Mouse (Mus musculus) forebrain, embryonic 14.5 days (tissue): Measurements from ENCODE around the gene Scaf1. TPM values are rescaled to one million over a fixed set of nuclear protein-coding genes. Genes with fewer than 3 reads are reported as not detected.

Experiments used
- ATAC-seq: fragments of 200-750 bp; cut with Nextera tagmentation; 2 replicates; pipeline ENCODE4 v1.8.0; 2017; ENCODE audit warnings: mild to moderate bottlenecking, moderate library complexity
- DNase-seq: peaks from one replicate; pipeline ENCODE4 v3.0.0-alpha.2; 2015; ENCODE audit warnings: low spot score
- H3K27ac ChIP-seq: fragments of 300-500 bp; sonication (generic); 2 replicates; pipeline ENCODE4 v1.5.1; 2014; ENCODE audit warnings: low read depth, mild to moderate bottlenecking, control low read depth, low read length, moderate library complexity
- H3K27me3 ChIP-seq: fragments of 300-500 bp; sonication (generic); replicated peaks from 2 replicates; pipeline ENCODE4 v1.6.1; 2014; ENCODE audit warnings: low read length, control low read depth, mixed read lengths; ENCODE audit not compliant: control insufficient read depth, insufficient read depth
- H3K36me3 ChIP-seq: fragments of 300-500 bp; sonication (generic); 2 replicates; pipeline ENCODE4 v1.6.1; 2014; ENCODE audit warnings: low read length, control low read depth; ENCODE audit not compliant: control insufficient read depth, insufficient read depth
- H3K4me1 ChIP-seq: fragments of 300-500 bp; sonication (generic); 2 replicates; pipeline ENCODE4 v1.6.1; 2014; ENCODE audit warnings: antibody characterized with exemption, low read length, control low read depth; ENCODE audit not compliant: control insufficient read depth, insufficient read depth
- H3K4me2 ChIP-seq: fragments of 300-500 bp; sonication (generic); 2 replicates; pipeline ENCODE4 v1.6.1; 2014; ENCODE audit warnings: mild to moderate bottlenecking, control low read depth, low read length
- H3K4me3 ChIP-seq: fragments of 300-500 bp; sonication (generic); 2 replicates; pipeline ENCODE4 v1.5.1; 2014; ENCODE audit warnings: low read depth, low read length, control low read depth
- H3K9ac ChIP-seq: fragments of 300-500 bp; sonication (generic); 2 replicates; pipeline ENCODE4 v1.6.1; 2014; ENCODE audit warnings: mild to moderate bottlenecking, low read length, control low read depth, moderate library complexity
- H3K9me3 ChIP-seq: fragments of 300-500 bp; sonication (generic); replicated peaks from 2 replicates; pipeline ENCODE4 v1.6.1; 2016; ENCODE audit warnings: low read length, control low read depth, mixed read lengths; ENCODE audit not compliant: control insufficient read depth
- WGBS: fragments of 180-500 bp; shearing (Covaris S2); extraction: QIAGEN DNeasy Blood & Tissue Kit; methylation state at CpG from one replicate; pipeline ENCODE4 v1.1.7; 2014; 5-methylcytosine and 5-hydroxymethylcytosine counted together
- polyA plus RNA-seq: library from polyadenylated mRNA; unstranded; fragments of >200 nt; fragmentation: Nextera tagmentation; extraction: Ambion mirVana; gene quantifications from 2 replicates; pipeline ENCODE4 v1.2.1, GENCODE M21; 2014

Scaf1 gene
- polyA plus RNA-seq, 1 experiment from 2014 or later: 40.5 TPM

DNA sequence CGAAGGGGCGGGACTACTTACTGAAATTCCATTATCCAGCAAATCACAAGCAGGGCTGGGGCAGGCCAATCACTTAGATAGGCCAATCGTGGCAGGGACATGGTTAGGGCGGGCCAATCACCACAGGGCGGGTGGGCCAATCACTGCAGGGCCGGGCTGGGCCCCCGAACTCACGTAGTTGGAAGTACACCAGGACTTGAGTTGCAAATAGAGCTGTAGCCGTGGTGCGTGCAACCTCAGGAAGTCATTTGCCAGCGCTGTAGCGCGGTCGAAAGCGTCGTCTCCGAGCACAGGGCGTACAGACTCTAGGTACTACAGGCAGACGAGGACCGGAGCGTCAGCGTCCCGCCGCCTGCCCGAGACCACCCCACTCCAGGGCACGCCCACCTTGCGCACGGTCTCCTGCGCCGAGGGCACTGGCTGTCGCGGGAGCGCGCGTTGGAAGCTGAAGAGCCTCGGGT is 45.9 kb downstream of the Scaf1 start:
- ATAC-seq (peak; percentile 96), DNase-seq (peak; percentile 96)
- WGBS: under 1% methylated on average over 36 of the region's 36 CpGs
- peak overlapping the region; percentile 58 for H3K4me2 ChIP-seq
- peak overlapping the region; percentile 78 for H3K27ac ChIP-seq
- H3K4me1 ChIP-seq: peaks cover 25% of the 10 kb centered on the region
- peak overlapping the region; percentile 71 for H3K9ac ChIP-seq
- H3K9me3 ChIP-seq: no peaks in the 10 kb centered on the region
- H3K27me3 ChIP-seq: no peaks in the 10 kb centered on the region
- peaks cover 18% of the 10 kb centered on the region for H3K36me3 ChIP-seq
- peak overlapping the region; percentile 35 for H3K4me3 ChIP-seq

DNA sequence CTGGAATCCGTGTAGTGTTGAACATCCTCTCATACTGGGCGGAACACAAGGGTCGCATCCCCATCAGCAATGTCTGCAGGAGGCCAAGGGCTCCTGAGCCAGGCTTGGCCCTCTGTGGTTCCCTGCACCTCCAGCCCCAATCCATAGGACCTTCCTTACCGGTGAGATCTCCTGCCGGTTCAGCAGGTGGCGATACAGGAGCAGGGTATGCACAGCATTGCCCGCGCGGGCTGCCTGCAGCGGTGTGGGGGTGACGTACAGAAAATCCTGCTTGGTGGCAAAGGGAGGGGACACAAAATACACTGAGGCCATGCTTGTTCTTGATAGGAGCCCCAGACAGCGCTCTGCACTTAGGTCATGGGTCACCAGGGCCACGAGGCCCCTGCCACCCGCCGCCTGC is 49.5 kb downstream of the Scaf1 start:
- Histone ChIP-seq H3K27me3 (no peaks in the 10 kb centered on the region), H3K4me3 (no peak overlapping the region), H3K9ac (no peak overlapping the region), H3K27ac (no peak overlapping the region), H3K4me2 (no peak overlapping the region), H3K4me1 (peaks cover 6% of the 10 kb centered on the region), H3K9me3 (no peaks in the 10 kb centered on the region), H3K36me3 (peaks cover 49% of the 10 kb centered on the region)
- no peak for ATAC-seq
- DNase-seq: no peak
- WGBS: 82% methylated on average over 15 of the region's 15 CpGs

DNA sequence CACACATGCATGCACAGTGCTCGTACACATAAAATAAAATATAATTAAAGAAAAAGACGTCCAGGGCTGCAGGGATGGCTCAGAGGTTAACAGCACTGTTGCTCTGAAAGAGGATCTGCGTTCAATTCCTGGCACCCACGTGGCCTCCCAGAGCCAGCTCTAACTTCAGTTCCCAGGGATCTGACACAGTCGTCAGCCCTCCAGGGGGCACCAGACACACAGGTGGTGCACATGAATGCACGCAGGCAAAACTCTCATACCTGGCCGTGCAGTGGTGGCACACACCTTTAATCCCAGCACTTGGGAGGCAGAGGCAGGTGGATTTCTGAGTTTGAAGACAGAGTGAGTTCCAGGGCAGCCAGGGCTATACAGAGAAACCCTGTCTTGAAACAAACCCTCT is 50.2 kb downstream of the Scaf1 start:
- ATAC-seq: no peak
- no peak overlapping the region for H3K4me2 ChIP-seq
- 79% methylated on average over 7 of the region's 7 CpGs for WGBS
- H3K4me1 ChIP-seq: peaks cover 2% of the 10 kb centered on the region
- no peak for DNase-seq
- no peak overlapping the region for H3K9ac ChIP-seq
- no peaks in the 10 kb centered on the region for H3K27me3 ChIP-seq
- H3K9me3 ChIP-seq: no peaks in the 10 kb centered on the region
- H3K36me3 ChIP-seq: peaks cover 56% of the 10 kb centered on the region
- H3K27ac ChIP-seq: no peak overlapping the region
- H3K4me3 ChIP-seq: no peak overlapping the region

DNA sequence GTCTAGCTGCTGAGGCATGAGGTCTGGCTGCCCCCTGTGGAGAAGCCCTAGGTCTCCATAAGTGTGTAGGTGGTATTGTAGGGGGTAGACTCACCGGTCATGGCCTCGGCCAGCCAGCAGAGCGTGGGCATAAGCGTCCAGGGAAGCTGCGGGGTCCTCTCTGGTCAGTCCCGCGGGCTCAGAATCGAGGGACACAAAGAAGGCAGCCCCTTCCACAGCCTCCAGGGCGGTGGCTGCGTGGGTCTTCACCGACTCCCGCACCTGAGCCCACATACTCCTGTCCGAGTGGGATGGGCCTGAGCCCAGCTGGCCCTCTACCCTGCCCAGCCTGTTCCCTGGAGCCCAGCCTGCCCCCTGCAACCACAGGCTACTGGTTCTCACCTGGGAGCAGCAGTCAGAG is 51.2 kb downstream of the Scaf1 start:
- Histone ChIP-seq H3K27me3 (no peaks in the 10 kb centered on the region), H3K9me3 (no peaks in the 10 kb centered on the region), H3K36me3 (peaks cover 66% of the 10 kb centered on the region), H3K9ac (no peak overlapping the region), H3K27ac (no peak overlapping the region), H3K4me2 (no peak overlapping the region), H3K4me3 (no peak overlapping the region), H3K4me1 (no peaks in the 10 kb centered on the region)
- 96% methylated on average over 13 of the region's 13 CpGs for WGBS
- ATAC-seq (no peak), DNase-seq (no peak)

DNA sequence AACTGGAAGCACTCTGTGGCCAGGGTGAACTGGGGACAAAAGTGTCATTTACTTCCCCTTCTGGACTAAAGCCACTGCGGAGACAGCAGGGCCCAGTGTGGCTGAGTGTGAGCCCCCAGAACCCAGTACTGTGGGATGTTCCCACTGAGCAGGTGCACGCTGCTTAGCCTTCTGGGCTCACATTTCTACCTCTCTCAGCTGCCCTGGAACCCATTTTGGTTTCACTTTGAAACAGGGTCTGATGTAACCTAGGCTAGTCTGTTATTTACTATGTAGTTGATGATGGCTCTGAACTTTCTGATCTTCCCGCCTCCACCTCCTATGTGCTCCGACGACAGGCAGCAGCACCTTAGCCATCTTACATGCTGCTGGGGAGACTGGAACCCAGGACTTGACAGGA is 53.3 kb downstream of the Scaf1 start:
- no peak for ATAC-seq
- H3K27me3 ChIP-seq: no peaks in the 10 kb centered on the region
- no peak overlapping the region for H3K4me2 ChIP-seq
- no peak overlapping the region for H3K9ac ChIP-seq
- H3K27ac ChIP-seq: no peak overlapping the region
- no peaks in the 10 kb centered on the region for H3K9me3 ChIP-seq
- H3K4me1 ChIP-seq: no peaks in the 10 kb centered on the region
- H3K36me3 ChIP-seq: peaks cover 81% of the 10 kb centered on the region
- no peak for DNase-seq
- no peak overlapping the region for H3K4me3 ChIP-seq
- 89% methylated on average over 5 of the region's 5 CpGs for WGBS

DNA sequence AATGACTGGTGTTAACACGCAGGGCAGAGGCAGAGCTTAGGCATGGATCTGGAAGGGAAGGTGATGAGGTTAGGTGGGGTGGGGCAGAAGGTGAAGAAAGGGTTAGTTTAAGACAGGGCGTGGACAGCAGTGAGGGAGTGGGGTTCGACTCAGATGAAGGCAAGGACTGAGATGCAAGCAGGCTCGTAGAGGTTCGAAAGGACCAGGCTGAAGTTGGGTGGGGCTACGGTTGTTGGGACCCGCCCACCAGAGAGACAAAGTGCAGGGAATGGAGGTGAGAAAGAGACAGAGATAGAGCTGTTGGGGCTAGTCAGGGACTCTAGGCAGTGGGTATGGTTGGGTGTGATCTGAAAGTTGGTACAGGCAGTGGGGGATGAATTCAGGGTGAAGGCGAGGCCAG is 53.8 kb downstream of the Scaf1 start:
- H3K4me1 ChIP-seq: no peaks in the 10 kb centered on the region
- H3K4me2 ChIP-seq: no peak overlapping the region
- no peak overlapping the region for H3K27ac ChIP-seq
- DNase-seq: no peak
- H3K36me3 ChIP-seq: peaks cover 81% of the 10 kb centered on the region
- 82% methylated on average over 8 of the region's 8 CpGs for WGBS
- no peak overlapping the region for H3K9ac ChIP-seq
- H3K27me3 ChIP-seq: no peaks in the 10 kb centered on the region
- no peak for ATAC-seq
- H3K4me3 ChIP-seq: no peak overlapping the region
- no peaks in the 10 kb centered on the region for H3K9me3 ChIP-seq

DNA sequence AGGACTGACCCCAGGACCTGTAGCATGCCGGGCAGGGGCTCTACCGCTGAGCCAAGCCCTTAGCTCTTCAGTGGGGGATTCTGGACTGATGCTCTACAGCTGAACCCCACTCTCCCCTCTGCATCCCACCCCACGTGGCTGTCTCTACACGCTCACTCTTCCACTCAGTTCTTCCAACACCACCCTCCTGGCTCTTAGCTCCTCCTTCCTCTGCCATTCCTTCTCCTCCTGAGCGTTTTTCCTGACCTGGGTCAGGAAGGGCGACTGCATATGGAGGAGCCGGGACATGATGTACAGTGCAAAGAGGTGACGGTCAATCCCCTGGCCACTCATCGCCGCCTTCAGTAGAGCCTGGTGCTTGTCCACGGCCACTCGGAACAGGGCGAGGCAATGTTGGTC is 55.7 kb downstream of the Scaf1 start:
- Histone ChIP-seq H3K27ac (no peak overlapping the region), H3K4me3 (no peak overlapping the region), H3K27me3 (no peaks in the 10 kb centered on the region), H3K9me3 (no peaks in the 10 kb centered on the region), H3K36me3 (peaks cover 66% of the 10 kb centered on the region), H3K9ac (no peak overlapping the region), H3K4me1 (no peaks in the 10 kb centered on the region), H3K4me2 (no peak overlapping the region)
- ATAC-seq (no peak), DNase-seq (no peak)
- WGBS: 91% methylated on average over 13 of the region's 13 CpGs

DNA sequence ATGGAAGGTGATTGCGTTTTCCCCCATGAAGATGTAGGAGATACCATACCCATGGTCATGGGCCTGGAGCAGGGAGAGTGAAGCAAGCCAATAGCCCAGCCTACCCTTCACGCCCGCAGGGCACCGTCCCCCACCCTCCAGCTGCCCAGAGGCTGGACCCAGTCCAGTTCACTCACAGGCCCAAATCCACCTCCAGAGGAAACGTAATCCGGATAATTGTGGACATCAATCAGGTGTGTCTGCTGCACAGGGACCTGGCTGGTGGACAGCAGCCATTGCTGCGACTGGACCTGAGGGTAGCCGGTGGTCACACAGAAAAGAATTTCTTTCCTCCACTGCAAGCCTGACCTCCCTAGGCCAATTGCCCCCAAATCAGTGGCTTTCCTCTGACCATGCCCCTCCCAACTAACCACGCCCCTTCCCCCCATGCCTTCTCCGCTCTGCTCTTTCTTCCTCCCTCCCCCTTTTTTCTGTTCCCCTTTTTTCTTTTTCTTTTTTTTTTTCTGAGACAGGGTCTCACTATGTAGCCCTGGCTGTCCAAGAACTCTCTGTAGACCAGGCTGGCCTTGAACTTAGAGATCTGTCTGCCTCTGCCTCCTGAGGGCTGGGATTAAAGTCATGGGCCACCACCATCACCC is 56.2 kb downstream of the Scaf1 start:
- H3K9me3 ChIP-seq: no peaks in the 10 kb centered on the region
- H3K4me1 ChIP-seq: no peaks in the 10 kb centered on the region
- 91% methylated on average over 10 of the region's 10 CpGs for WGBS
- H3K9ac ChIP-seq: no peak overlapping the region
- no peak for ATAC-seq
- H3K4me2 ChIP-seq: no peak overlapping the region
- H3K4me3 ChIP-seq: no peak overlapping the region
- no peak overlapping the region for H3K27ac ChIP-seq
- no peak for DNase-seq
- peaks cover 61% of the 10 kb centered on the region for H3K36me3 ChIP-seq
- no peaks in the 10 kb centered on the region for H3K27me3 ChIP-seq

DNA sequence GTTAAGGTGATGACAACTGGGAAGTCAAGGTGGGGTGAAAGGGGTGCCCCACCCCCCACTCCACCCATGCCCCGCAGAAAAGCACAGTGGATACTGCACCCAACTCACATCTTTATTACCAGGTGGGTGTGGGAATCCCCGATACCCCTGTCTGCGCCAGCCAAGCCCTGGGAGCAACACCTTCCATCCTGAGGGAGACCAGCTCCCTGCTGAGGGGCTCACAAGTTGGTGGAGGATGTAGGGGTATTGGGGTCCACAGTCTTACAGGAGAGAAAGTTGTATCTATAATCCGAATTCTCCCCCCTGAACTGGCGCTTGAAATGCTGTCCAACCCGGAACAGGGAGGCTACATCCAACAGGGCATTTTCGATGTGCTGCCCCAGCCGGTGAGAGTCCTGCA is 56.9 kb downstream of the Scaf1 start:
- no peak for DNase-seq
- Histone ChIP-seq H3K9me3 (no peaks in the 10 kb centered on the region), H3K4me3 (no peak overlapping the region), H3K36me3 (peaks cover 57% of the 10 kb centered on the region), H3K27ac (no peak overlapping the region), H3K27me3 (no peaks in the 10 kb centered on the region), H3K4me1 (no peaks in the 10 kb centered on the region), H3K9ac (no peak overlapping the region), H3K4me2 (no peak overlapping the region)
- ATAC-seq: no peak
- WGBS: 89% methylated on average over 8 of the region's 8 CpGs
